Mouse (Mus musculus): ENCODE measurements around the gene Stox2. TPM values are rescaled to one million over a fixed set of nuclear protein-coding genes. Genes with fewer than 3 reads are reported as not detected.

The Stox2 gene
- total and polyA plus RNA-seq, 3 experiments = under 0.01 TPM; not detected in 2

DNA sequence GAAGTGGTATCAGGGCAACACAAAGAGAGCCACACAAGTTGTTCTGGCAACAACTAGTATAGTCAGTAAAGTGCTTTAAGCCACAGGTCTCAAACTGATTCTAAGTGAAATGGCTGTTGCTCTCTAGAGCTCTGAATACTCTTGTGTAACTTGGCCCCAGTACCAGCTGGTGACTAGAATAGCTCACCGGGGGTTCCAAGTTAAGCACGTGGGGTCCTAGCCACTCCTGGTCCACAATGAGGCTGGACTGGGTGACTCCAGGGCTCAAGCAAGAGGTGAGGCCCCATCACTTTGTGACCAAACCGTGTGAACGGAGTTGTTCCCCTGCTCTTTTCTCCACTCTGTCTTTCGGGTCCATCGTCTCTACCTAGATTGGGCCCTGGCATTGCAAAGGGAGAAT is 8.2 kb downstream of the Stox2 start:
- Histone ChIP-seq H3K79me2 (ENCODE audit: control insufficient read depth, insufficient read depth, low read length, poor library complexity) (no peaks in the 10 kb centered on the region), H3K4me3 (ENCODE audit: control insufficient read depth in 1 of 2, insufficient read depth in 1 of 2, low read depth in 2 of 2, low read length in 2 of 2) (no peak overlapping the region)
- no peak for DNase-seq (ENCODE audit: low read depth, low spot score)

DNA sequence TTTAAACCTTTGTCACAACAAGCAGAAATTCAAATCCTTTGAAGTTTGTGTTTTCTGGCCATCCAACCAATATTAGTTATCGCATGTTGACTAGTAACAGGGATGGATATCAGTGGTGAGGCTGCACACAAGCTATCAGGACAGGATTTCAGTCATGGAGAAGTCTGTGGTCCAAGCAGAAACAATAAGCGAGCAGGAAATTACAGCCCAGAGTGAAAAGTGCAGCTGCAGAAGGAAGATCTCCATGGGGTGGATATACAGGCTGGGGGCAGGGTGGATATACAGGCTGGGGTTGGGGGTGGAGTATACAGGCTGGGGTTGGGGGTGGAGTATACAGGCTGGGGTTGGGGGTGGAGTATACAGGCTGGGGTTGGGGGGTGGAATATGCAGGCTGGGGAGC is 10.3 kb downstream of the Stox2 start:
- no peak overlapping the region for H3K9ac ChIP-seq (ENCODE audit: control insufficient read depth, low read depth, low read length, poor library complexity, severe bottlenecking)
- no peaks in the 10 kb centered on the region for H3K36me3 ChIP-seq (ENCODE audit: control insufficient read depth in 1 of 2, insufficient read depth in 2 of 2, low read length in 2 of 2)
- TF ChIP-seq TCF12 (IDR thresholded peaks at IDR 0.05; ENCODE audit: low read depth, low read length) (no peak), POLR2AphosphoS5 (IDR thresholded peaks at IDR 0.05; ENCODE audit: borderline replicate concordance, low read depth, low read length) (no peak), HCFC1 (IDR thresholded peaks at IDR 0.05; ENCODE audit: low read depth, low read length) (no peak), NRF1 (IDR thresholded peaks at IDR 0.05; ENCODE audit: insufficient read depth, low read depth, low read length, poor library complexity, severe bottlenecking) (no peak), MAZ (IDR thresholded peaks at IDR 0.05; ENCODE audit: low read depth, low read length) (no peak), GABPA (IDR thresholded peaks at IDR 0.05; ENCODE audit: low read depth, low read length) (no peak), SIN3A (IDR thresholded peaks at IDR 0.05; ENCODE audit: low read length) (no peak), RAD21 (IDR thresholded peaks at IDR 0.05; ENCODE audit: low read depth, low read length) (no peak), ETS1 (IDR thresholded peaks at IDR 0.05; ENCODE audit: low read depth, low read length) (no peak)
- H3K79me2 ChIP-seq (ENCODE audit: control insufficient read depth, insufficient read depth, low read length, poor library complexity) = no peaks in the 10 kb centered on the region
- no peak overlapping the region for H3K4me3 ChIP-seq (ENCODE audit: control insufficient read depth in 1 of 2, insufficient read depth in 1 of 2, low read depth in 2 of 2, low read length in 2 of 2)
- H3K27ac ChIP-seq (ENCODE audit: control insufficient read depth, low read depth, low read length) = no peak overlapping the region
- no peaks in the 10 kb centered on the region for H3K27me3 ChIP-seq (ENCODE audit: control insufficient read depth in 1 of 2, insufficient read depth in 2 of 2, low read length in 2 of 2)
- no peaks in the 10 kb centered on the region for H3K4me1 ChIP-seq (ENCODE audit: control insufficient read depth in 1 of 2, insufficient read depth in 2 of 2, low read length in 2 of 2)
- no peak for DNase-seq (ENCODE audit: low read depth, low spot score)
- H3K9me3 ChIP-seq (replicated peaks; ENCODE audit: insufficient read depth, low read length) = no peaks in the 10 kb centered on the region

More for the DNA sequence above, 8.2 kb downstream of the Stox2 start:
- no peaks in the 10 kb centered on the region for H3K9me3 ChIP-seq (replicated peaks; ENCODE audit: insufficient read depth, low read length)
- no peak overlapping the region for H3K27ac ChIP-seq (ENCODE audit: control insufficient read depth, low read depth, low read length)
- H3K4me1 ChIP-seq (ENCODE audit: control insufficient read depth in 1 of 2, insufficient read depth in 2 of 2, low read length in 2 of 2) = no peaks in the 10 kb centered on the region
- no peak overlapping the region for H3K9ac ChIP-seq (ENCODE audit: control insufficient read depth, low read depth, low read length, poor library complexity, severe bottlenecking)
- TF ChIP-seq GATA1 (IDR thresholded peaks at IDR 0.05; ENCODE audit: low read depth, low read length) = no peak
- TF ChIP-seq CHD1 (IDR thresholded peaks at IDR 0.05; ENCODE audit: low read depth, low read length) = no peak
- no peak for TF ChIP-seq RAD21 (IDR thresholded peaks at IDR 0.05; ENCODE audit: low read depth, low read length)
- no peak for TF ChIP-seq HCFC1 (IDR thresholded peaks at IDR 0.05; ENCODE audit: low read depth, low read length)
- TF ChIP-seq CHD2 (IDR thresholded peaks at IDR 0.05; ENCODE audit: low read length) = no peak
- TF ChIP-seq JUND (IDR thresholded peaks at IDR 0.05; ENCODE audit: low read depth, low read length) = no peak
- TF ChIP-seq MYB (IDR thresholded peaks at IDR 0.05; ENCODE audit: low read depth, low read length) = no peak
- TF ChIP-seq ZMIZ1 (IDR thresholded peaks at IDR 0.05; ENCODE audit: low read depth, low read length) = no peak
- no peak for TF ChIP-seq MYC (IDR thresholded peaks at IDR 0.05; ENCODE audit: low read depth, low read length)
- no peak for TF ChIP-seq ZKSCAN1 (IDR thresholded peaks at IDR 0.05; ENCODE audit: low read depth, low read length)
- no peak for TF ChIP-seq ZNF384 (IDR thresholded peaks at IDR 0.05; ENCODE audit: low read depth, low read length)
- TF ChIP-seq ETS1 (IDR thresholded peaks at IDR 0.05; ENCODE audit: low read depth, low read length) = no peak
- no peak for TF ChIP-seq RCOR1 (IDR thresholded peaks at IDR 0.05; ENCODE audit: low read depth, low read length)
- no peak for TF ChIP-seq KAT2A (conservative IDR thresholded peaks at IDR 0.05; ENCODE audit: low read depth, low read length)
- H3K36me3 ChIP-seq (ENCODE audit: control insufficient read depth in 1 of 2, insufficient read depth in 2 of 2, low read length in 2 of 2) = no peaks in the 10 kb centered on the region
- H3K27me3 ChIP-seq (ENCODE audit: control insufficient read depth in 1 of 2, insufficient read depth in 2 of 2, low read length in 2 of 2) = no peaks in the 10 kb centered on the region

Measured in MEL (cell line).